In the genomic region with DNA sequence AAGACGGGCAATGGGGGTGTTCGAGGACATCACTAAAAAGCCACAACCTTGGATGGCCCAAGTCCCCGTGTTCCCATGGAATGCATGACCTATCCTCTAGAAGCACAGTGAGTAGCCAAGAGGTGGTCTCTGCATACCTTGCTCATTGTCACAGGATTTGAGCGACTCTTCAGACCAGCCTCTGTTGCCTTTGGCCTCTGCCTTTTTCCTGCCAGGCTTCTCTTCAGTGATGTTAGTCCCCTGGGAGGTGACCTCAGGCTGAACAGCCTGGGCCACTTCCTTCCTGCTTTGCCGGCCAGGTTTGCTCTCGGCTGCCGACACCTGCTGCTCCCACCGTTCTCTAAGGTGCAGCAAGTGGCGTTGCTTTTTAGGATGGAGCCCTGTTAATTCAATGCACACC, we compare ENCODE assay signal across 26 mouse cellular contexts.
A peak's percentile ranks its signal among the peaks of the same experiment; 100 is the strongest.
DNase-seq lines count a peak whose midpoint lies in the region; ATAC-seq and TF ChIP-seq lines count a peak whose summit lies in the region.
"Had no signal": no experiment of that assay in that cellular context is flagged by ENCODE, and none has a peak within 500 bp of the region (broad histone marks: within the 10 kb centered on the region; RNA-seq: fewer than 3 reads in every experiment).

No protein-coding gene starts in this region.

- in situ Hi-C loops in ES-E14 (cut with MboI; ENCODE audit: low sequenced_read_pairs in 2 of 2, unreplicated experiment in 2 of 2): no loop called here

- no peak for ATAC-seq in forebrain, embryonic 13.5 days
- no peak for ATAC-seq in forebrain, embryonic 11.5 days (replicated peaks; ENCODE audit: low FRiP score)
- 0 out of 2 replicates have a peak, but pooled peaks have one; percentile 23 for ATAC-seq in midbrain, embryonic 11.5 days (ENCODE audit: low FRiP score)
- ATAC-seq in midbrain, postnatal 0 days (ENCODE audit: low FRiP score): no peak
- ATAC-seq: CD4-positive, CD25-positive, alpha-beta regulatory T cell, adult 4 months; inflammation-experienced regulatory T-cells, adult 6 months had no signal

- 39% methylated on average over 9 of the region's 9 CpGs for WGBS in forebrain, embryonic 13.5 days
- WGBS in forebrain, embryonic 11.5 days: 37% methylated on average over 9 of the region's 9 CpGs
- 37% methylated on average over 9 of the region's 9 CpGs for WGBS in midbrain, embryonic 11.5 days
- 42% methylated on average over 9 of the region's 9 CpGs for WGBS in midbrain, postnatal 0 days

- no peak overlapping the region for H3K4me2 ChIP-seq in forebrain, embryonic 13.5 days
- H3K4me2 ChIP-seq in forebrain, embryonic 11.5 days (ENCODE audit: low read depth, low read length, severe bottlenecking): no peak overlapping the region
- no peak overlapping the region for H3K4me2 ChIP-seq in midbrain, embryonic 11.5 days
- H3K4me2 ChIP-seq in midbrain, postnatal 0 days (ENCODE audit: low read depth, low read length, poor library complexity, severe bottlenecking): no peak overlapping the region
- H3K4me2 ChIP-seq: heart, embryonic 15.5 days; limb, embryonic 15.5 days; lung, embryonic 14.5 days; neural tube, embryonic 13.5 days had no signal

- no peaks in the 10 kb centered on the region; the same call in 1 of the 2 replicates for H3K27me3 ChIP-seq in forebrain, embryonic 13.5 days
- H3K27me3 ChIP-seq in forebrain, embryonic 11.5 days (ENCODE audit: control insufficient read depth, insufficient read depth, low read length): no peaks in the 10 kb centered on the region
- 0 out of 2 replicates have a peak, but pooled peaks cover 2% of the 10 kb centered on the region for H3K27me3 ChIP-seq in midbrain, embryonic 11.5 days (ENCODE audit: control insufficient read depth, insufficient read depth, low read length)
- no peaks in the 10 kb centered on the region for H3K27me3 ChIP-seq in midbrain, postnatal 0 days (ENCODE audit: insufficient read depth, low read length)
- no peaks in the 10 kb centered on the region for H3K27me3 ChIP-seq in splenic B cell, adult 2 months (ENCODE audit: control insufficient read depth, insufficient read depth, low read length, poor library complexity, severe bottlenecking)
- H3K27me3 ChIP-seq: heart, embryonic 15.5 days had no signal

- peaks cover 55% of the 10 kb centered on the region for H3K36me3 ChIP-seq in forebrain, embryonic 13.5 days (ENCODE audit: poor library complexity, severe bottlenecking)
- H3K36me3 ChIP-seq in forebrain, embryonic 11.5 days (ENCODE audit: control insufficient read depth, insufficient read depth, low read length): no peaks in the 10 kb centered on the region; the same call in 1 of the 2 replicates
- no peaks in the 10 kb centered on the region for H3K36me3 ChIP-seq in midbrain, embryonic 11.5 days (ENCODE audit: control insufficient read depth, insufficient read depth, low read length)
- no peaks in the 10 kb centered on the region for H3K36me3 ChIP-seq in midbrain, postnatal 0 days (ENCODE audit: insufficient read depth, low read length)
- peaks cover 9% of the 10 kb centered on the region; the same call in 1 of the 2 replicates for H3K36me3 ChIP-seq in ES-E14 (ENCODE audit: control insufficient read depth, insufficient read depth, low read length, poor library complexity, severe bottlenecking)
- peaks cover 12% of the 10 kb centered on the region; the same call in 1 of the 2 replicates for H3K36me3 ChIP-seq in splenic B cell, adult 2 months (ENCODE audit: control insufficient read depth, insufficient read depth, low read length, poor library complexity, severe bottlenecking)

- H3K4me3 ChIP-seq in forebrain, embryonic 13.5 days: no peak overlapping the region
- no peak overlapping the region for H3K4me3 ChIP-seq in forebrain, embryonic 11.5 days (ENCODE audit: low read depth, low read length)
- no peak overlapping the region for H3K4me3 ChIP-seq in midbrain, embryonic 11.5 days (ENCODE audit: low read depth, low read length)
- H3K4me3 ChIP-seq in midbrain, postnatal 0 days (ENCODE audit: low read depth, low read length): no peak overlapping the region
- no peak overlapping the region for H3K4me3 ChIP-seq in ES-E14 (ENCODE audit: insufficient read depth in 1 of 2, low read depth in 1 of 2, low read length in 2 of 2, poor library complexity in 1 of 2, severe bottlenecking in 1 of 2)
- H3K4me3 ChIP-seq: gastrocnemius, adult 2 months; heart, embryonic 15.5 days; limb, embryonic 15.5 days; myocyte; neural tube, embryonic 13.5 days had no signal

- no peaks in the 10 kb centered on the region for H3K9me3 ChIP-seq in forebrain, embryonic 13.5 days (replicated peaks)
- no peaks in the 10 kb centered on the region for H3K9me3 ChIP-seq in forebrain, embryonic 11.5 days (ENCODE audit: control insufficient read depth, low read length)
- no peaks in the 10 kb centered on the region for H3K9me3 ChIP-seq in midbrain, embryonic 11.5 days (ENCODE audit: control insufficient read depth, low read length)
- no peaks in the 10 kb centered on the region for H3K9me3 ChIP-seq in midbrain, postnatal 0 days (ENCODE audit: low read length)
- H3K9me3 ChIP-seq in ES-E14 (ENCODE audit: control insufficient read depth, insufficient read depth, low read depth, low read length): no peaks in the 10 kb centered on the region
- H3K9me3 ChIP-seq: heart, embryonic 15.5 days; limb, embryonic 15.5 days; neural tube, embryonic 13.5 days had no signal

- no peak for DNase-seq in forebrain, embryonic 11.5 days (ENCODE audit: low spot score)
- DNase-seq in midbrain, embryonic 11.5 days (ENCODE audit: low spot score, missing footprints): peak; percentile 84
- DNase-seq in midbrain, postnatal 0 days (ENCODE audit: low spot score): no peak
- no peak for DNase-seq in ES-E14 (ENCODE audit: low read depth, low spot score)
- DNase-seq in splenic B cell, adult 2 months (ENCODE audit: low read depth, low spot score): peak; percentile 60
- no peak for DNase-seq in frontal cortex, postnatal 36 days (ENCODE audit: low spot score in 2 of 2)
- DNase-seq: cerebellum, adult 2 months; cerebellum, postnatal 36 days; gastrocnemius, adult 2 months; heart, postnatal 4 days; kidney, adult 2 months; kidney, postnatal 10 days; lung, postnatal 36 days; right cerebral cortex, postnatal 4 days; thymus, adult 2 months; thymus, postnatal 4 days had no signal

- TF ChIP-seq CTCF in midbrain, postnatal 0 days (IDR thresholded peaks at IDR 0.05): no peak

- no peak overlapping the region for H3K9ac ChIP-seq in forebrain, embryonic 13.5 days
- H3K9ac ChIP-seq in forebrain, embryonic 11.5 days (ENCODE audit: low read length): no peak overlapping the region
- no peak overlapping the region for H3K9ac ChIP-seq in midbrain, embryonic 11.5 days (ENCODE audit: low read length)
- no peak overlapping the region for H3K9ac ChIP-seq in midbrain, postnatal 0 days (replicated peaks; ENCODE audit: low read length, poor library complexity, severe bottlenecking)
- no peak overlapping the region for H3K9ac ChIP-seq in ES-E14 (ENCODE audit: insufficient read depth, low read depth, low read length, poor library complexity, severe bottlenecking)
- H3K9ac ChIP-seq: heart, embryonic 15.5 days; limb, embryonic 15.5 days; liver, embryonic 14.5 days; lung, embryonic 14.5 days; neural tube, embryonic 13.5 days had no signal

- peak overlapping the region; percentile 40 for H3K27ac ChIP-seq in forebrain, embryonic 13.5 days
- H3K27ac ChIP-seq in forebrain, embryonic 11.5 days (ENCODE audit: low read depth, low read length): no peak overlapping the region
- H3K27ac ChIP-seq in midbrain, embryonic 11.5 days (ENCODE audit: low read depth, low read length): no peak overlapping the region
- no peak overlapping the region for H3K27ac ChIP-seq in midbrain, postnatal 0 days (ENCODE audit: low read depth, low read length)
- H3K27ac ChIP-seq in ES-E14 (ENCODE audit: insufficient read depth, low read depth, low read length, poor library complexity, severe bottlenecking): peak overlapping the region; percentile 90; the same call in 1 of the 2 replicates
- H3K27ac ChIP-seq: gastrocnemius, adult 2 months; heart, embryonic 15.5 days; limb, embryonic 15.5 days; liver, embryonic 14.5 days; neural tube, embryonic 13.5 days; stomach, postnatal 0 days had no signal

- peaks cover 15% of the 10 kb centered on the region; the same call in 1 of the 2 replicates for H3K4me1 ChIP-seq in forebrain, embryonic 13.5 days
- H3K4me1 ChIP-seq in forebrain, embryonic 11.5 days (replicated peaks; ENCODE audit: control insufficient read depth, insufficient read depth, low read length): peaks cover 2% of the 10 kb centered on the region; the same call in 1 of the 2 replicates
- peaks cover 3% of the 10 kb centered on the region for H3K4me1 ChIP-seq in midbrain, embryonic 11.5 days (ENCODE audit: control insufficient read depth, insufficient read depth, low read length)
- no peaks in the 10 kb centered on the region for H3K4me1 ChIP-seq in midbrain, postnatal 0 days (ENCODE audit: insufficient read depth, low read length)
- H3K4me1 ChIP-seq in ES-E14 (ENCODE audit: control insufficient read depth in 2 of 2, insufficient read depth in 2 of 2, low read length in 2 of 2, poor library complexity in 1 of 2): peaks cover 0 to 19% of the 10 kb centered on the region in 2 experiments; a peak in 1 of 4 replicates

TF ChIP-seq in ES-E14, 5 proteins besides CTCF, POLR2A, EP300 and RAD21:
- TF ChIP-seq MAFK (IDR thresholded peaks at IDR 0.05; ENCODE audit: insufficient read depth, low read depth, low read length) (no peak), CHD2 (IDR thresholded peaks at IDR 0.05; ENCODE audit: low read depth, low read length) (no peak), ZC3H11A (IDR thresholded peaks at IDR 0.05; ENCODE audit: borderline replicate concordance, low read depth, low read length) (no peak), HCFC1 (IDR thresholded peaks at IDR 0.05; ENCODE audit: borderline replicate concordance, insufficient read depth, low read length) (no peak), ZNF384 (IDR thresholded peaks at IDR 0.05; ENCODE audit: low read depth, low read length) (no peak)

Comparison
In these comparisons a context has a peak if more than half of its experiments do, and no peak if none do; other contexts are left out.
1. H3K27ac ChIP-seq: peak in forebrain, embryonic 13.5 days (single experiment) and ES-E14 (single experiment); none in forebrain, embryonic 11.5 days (single experiment), midbrain, embryonic 11.5 days (single experiment) and midbrain, postnatal 0 days (single experiment).
2. DNase-seq: peak in midbrain, embryonic 11.5 days (single experiment) and splenic B cell, adult 2 months (single experiment); none in forebrain, embryonic 11.5 days (single experiment), midbrain, postnatal 0 days (single experiment), ES-E14 (single experiment) and frontal cortex, postnatal 36 days (0 of 2).